In genomic region chr2:58660591-58660990, GRCm38 (mm10) we compare ENCODE assay signal across 16 mouse cellular contexts.
A peak's percentile ranks its signal among the peaks of the same experiment; 100 is the strongest.
DNase-seq lines count a peak whose midpoint lies in the region; ATAC-seq and TF ChIP-seq lines count a peak whose summit lies in the region.
"Had no signal": no experiment of that assay in that cellular context is flagged by ENCODE, and none has a peak within 500 bp of the region (broad histone marks: within the 10 kb centered on the region; RNA-seq: fewer than 3 reads in every experiment).

No protein-coding gene starts in this region.

- no peak overlapping the region for H3K4me3 ChIP-seq in embryonic facial prominence, embryonic 12.5 days
- H3K4me3 ChIP-seq in embryonic facial prominence, embryonic 10.5 days: no peak overlapping the region
- no peak overlapping the region for H3K4me3 ChIP-seq in hindbrain, postnatal 0 days (ENCODE audit: low read length)
- no peak overlapping the region for H3K4me3 ChIP-seq in hindbrain, embryonic 10.5 days
- H3K4me3 ChIP-seq in testis, adult 2 months (ENCODE audit: control insufficient read depth, low read depth, low read length): no peak overlapping the region
- no peak overlapping the region for H3K4me3 ChIP-seq in intestine, embryonic 16.5 days (ENCODE audit: low read length)
- H3K4me3 ChIP-seq: heart, embryonic 13.5 days had no signal

- no peak overlapping the region for H3K27ac ChIP-seq in embryonic facial prominence, embryonic 12.5 days
- no peak overlapping the region; the same call in 1 of the 2 replicates for H3K27ac ChIP-seq in embryonic facial prominence, embryonic 10.5 days (replicated peaks)
- H3K27ac ChIP-seq in hindbrain, postnatal 0 days: no peak overlapping the region
- no peak overlapping the region for H3K27ac ChIP-seq in hindbrain, embryonic 10.5 days
- H3K27ac ChIP-seq in testis, adult 2 months (ENCODE audit: control insufficient read depth, insufficient read depth, low read depth, low read length): peak overlapping the region; percentile 50
- no peak overlapping the region for H3K27ac ChIP-seq in intestine, embryonic 16.5 days (ENCODE audit: low read length)
- H3K27ac ChIP-seq: heart, embryonic 13.5 days; liver, embryonic 14.5 days had no signal

- no peaks in the 10 kb centered on the region for H3K9me3 ChIP-seq in embryonic facial prominence, embryonic 12.5 days
- no peaks in the 10 kb centered on the region for H3K9me3 ChIP-seq in embryonic facial prominence, embryonic 10.5 days
- no peaks in the 10 kb centered on the region for H3K9me3 ChIP-seq in hindbrain, postnatal 0 days (ENCODE audit: low read length)
- H3K9me3 ChIP-seq in hindbrain, embryonic 10.5 days: 0 out of 2 replicates have a peak, but pooled peaks cover 3% of the 10 kb centered on the region
- peaks cover 4% of the 10 kb centered on the region; the same call in 1 of the 2 replicates for H3K9me3 ChIP-seq in intestine, embryonic 16.5 days (ENCODE audit: control insufficient read depth, low read length)
- H3K9me3 ChIP-seq: heart, embryonic 13.5 days had no signal

- DNase-seq in embryonic facial prominence, embryonic 10.5 days (ENCODE audit: low spot score): no peak
- peak; percentile 30 for DNase-seq in hindbrain, postnatal 0 days (ENCODE audit: low spot score)
- DNase-seq in hindbrain, embryonic 10.5 days (ENCODE audit: low spot score): no peak
- DNase-seq in testis, postnatal 10 days (ENCODE audit: low spot score): no peak
- DNase-seq: cerebellum, adult 9-10 months; gastrocnemius, postnatal 36 days; kidney, adult 9 months; right cerebral cortex, adult 18-20 months; thymus, postnatal 14 days had no signal

- H3K9ac ChIP-seq in embryonic facial prominence, embryonic 12.5 days: no peak overlapping the region
- no peak overlapping the region for H3K9ac ChIP-seq in hindbrain, postnatal 0 days (replicated peaks; ENCODE audit: low read length)
- no peak overlapping the region for H3K9ac ChIP-seq in intestine, embryonic 16.5 days (ENCODE audit: low read depth, low read length)
- H3K9ac ChIP-seq: heart, embryonic 13.5 days; liver, embryonic 14.5 days had no signal

- TF ChIP-seq CTCF in hindbrain, postnatal 0 days (IDR thresholded peaks at IDR 0.05; ENCODE audit: low read depth): no peak
- no peak for TF ChIP-seq CTCF in testis, adult 2 months (IDR thresholded peaks at IDR 0.05; ENCODE audit: control insufficient read depth, insufficient read depth, insufficient replicate concordance, low read depth, low read length)

- H3K4me2 ChIP-seq in embryonic facial prominence, embryonic 12.5 days (replicated peaks): peak overlapping the region; percentile 23; the same call in 1 of the 2 replicates
- peak overlapping the region; percentile 19; the same call in 1 of the 2 replicates for H3K4me2 ChIP-seq in hindbrain, postnatal 0 days (ENCODE audit: low read depth, low read length)
- H3K4me2 ChIP-seq in intestine, embryonic 16.5 days (ENCODE audit: low read depth, low read length): no peak overlapping the region
- H3K4me2 ChIP-seq: heart, embryonic 13.5 days had no signal

- TF ChIP-seq POLR2A in testis, adult 2 months (IDR thresholded peaks at IDR 0.05; ENCODE audit: control insufficient read depth, low read depth, low read length): no peak

- 57% methylated on average over 13 of the region's 13 CpGs for WGBS in embryonic facial prominence, embryonic 12.5 days
- WGBS in embryonic facial prominence, embryonic 10.5 days: 61% methylated on average over 13 of the region's 13 CpGs
- 55% methylated on average over 13 of the region's 13 CpGs for WGBS in hindbrain, postnatal 0 days
- WGBS in hindbrain, embryonic 10.5 days: 59% methylated on average over 13 of the region's 13 CpGs
- 71% methylated on average over 13 of the region's 13 CpGs for WGBS in intestine, embryonic 16.5 days

- H3K27me3 ChIP-seq in embryonic facial prominence, embryonic 12.5 days: no peaks in the 10 kb centered on the region
- H3K27me3 ChIP-seq in embryonic facial prominence, embryonic 10.5 days (replicated peaks; ENCODE audit: low read depth, poor library complexity, severe bottlenecking): no peaks in the 10 kb centered on the region
- no peaks in the 10 kb centered on the region for H3K27me3 ChIP-seq in hindbrain, postnatal 0 days (ENCODE audit: insufficient read depth, low read length)
- no peaks in the 10 kb centered on the region for H3K27me3 ChIP-seq in hindbrain, embryonic 10.5 days (ENCODE audit: insufficient read depth, poor library complexity, severe bottlenecking)
- no peaks in the 10 kb centered on the region for H3K27me3 ChIP-seq in testis, adult 2 months (ENCODE audit: control insufficient read depth, insufficient read depth, low read length)
- H3K27me3 ChIP-seq in intestine, embryonic 16.5 days (replicated peaks; ENCODE audit: control insufficient read depth, insufficient read depth, low read length): no peaks in the 10 kb centered on the region
- H3K27me3 ChIP-seq: heart, embryonic 13.5 days had no signal

- no peaks in the 10 kb centered on the region for H3K36me3 ChIP-seq in embryonic facial prominence, embryonic 12.5 days
- no peaks in the 10 kb centered on the region for H3K36me3 ChIP-seq in embryonic facial prominence, embryonic 10.5 days (replicated peaks)
- no peaks in the 10 kb centered on the region for H3K36me3 ChIP-seq in hindbrain, postnatal 0 days (ENCODE audit: insufficient read depth, low read length)
- no peaks in the 10 kb centered on the region for H3K36me3 ChIP-seq in hindbrain, embryonic 10.5 days
- no peaks in the 10 kb centered on the region for H3K36me3 ChIP-seq in testis, adult 2 months (ENCODE audit: control insufficient read depth, insufficient read depth, low read length)
- H3K36me3 ChIP-seq in intestine, embryonic 16.5 days (ENCODE audit: control insufficient read depth, insufficient read depth, low read length): no peaks in the 10 kb centered on the region
- H3K36me3 ChIP-seq: heart, embryonic 13.5 days had no signal

- peaks cover 7% of the 10 kb centered on the region; the same call in 1 of the 2 replicates for H3K4me1 ChIP-seq in embryonic facial prominence, embryonic 12.5 days
- peaks cover 10% of the 10 kb centered on the region; the same call in 1 of the 2 replicates for H3K4me1 ChIP-seq in embryonic facial prominence, embryonic 10.5 days
- no peaks in the 10 kb centered on the region for H3K4me1 ChIP-seq in hindbrain, postnatal 0 days (ENCODE audit: insufficient read depth, low read length)
- H3K4me1 ChIP-seq in hindbrain, embryonic 10.5 days (replicated peaks): peaks cover 11% of the 10 kb centered on the region
- H3K4me1 ChIP-seq in testis, adult 2 months (ENCODE audit: control insufficient read depth, insufficient read depth, low read length): no peaks in the 10 kb centered on the region
- no peaks in the 10 kb centered on the region for H3K4me1 ChIP-seq in intestine, embryonic 16.5 days (ENCODE audit: control insufficient read depth, insufficient read depth, low read length)
- H3K4me1 ChIP-seq: heart, embryonic 13.5 days had no signal

- no peak for ATAC-seq in embryonic facial prominence, embryonic 12.5 days (ENCODE audit: insufficient number of reproducible peaks, insufficient read depth, low FRiP score, low TSS enrichment)
- no peak for ATAC-seq in hindbrain, postnatal 0 days
- ATAC-seq in intestine, embryonic 16.5 days: no peak
- ATAC-seq: lung, postnatal 0 days; Patski had no signal
